Mouse (Mus musculus) midbrain, embryonic 14.5 days (tissue): ENCODE data around the gene Tmem140. TPM values are rescaled to one million over a fixed set of nuclear protein-coding genes. Genes with fewer than 3 reads are reported as not detected.

Experiments
- ATAC-seq: fragments of 200-750 bp; cut with Nextera tagmentation; 2 replicates; pipeline ENCODE4 v1.8.0; 2017; ENCODE audit warnings: moderate number of reproducible peaks, moderate library complexity; ENCODE audit not compliant: low FRiP score, low TSS enrichment
- DNase-seq: peaks from one replicate; pipeline ENCODE4 v3.0.0-alpha.2; 2015
- H3K27ac ChIP-seq: fragments of 300-500 bp; sonication (generic); replicated peaks from 2 replicates; pipeline ENCODE4 v1.5.1; 2014; ENCODE audit warnings: mild to moderate bottlenecking, low read depth, low read length, moderate library complexity
- H3K27me3 ChIP-seq: fragments of 300-500 bp; sonication (generic); 2 replicates; pipeline ENCODE4 v1.6.1; 2014; ENCODE audit warnings: low read length, control low read depth, mixed read lengths; ENCODE audit not compliant: control insufficient read depth, insufficient read depth
- H3K36me3 ChIP-seq: fragments of 300-500 bp; sonication (generic); 2 replicates; pipeline ENCODE4 v1.6.1; 2014; ENCODE audit warnings: low read length, control low read depth; ENCODE audit not compliant: control insufficient read depth, insufficient read depth
- H3K4me1 ChIP-seq: fragments of 300-500 bp; sonication (generic); 2 replicates; pipeline ENCODE4 v1.6.1; 2014; ENCODE audit warnings: mild to moderate bottlenecking, antibody characterized with exemption, low read length, control low read depth; ENCODE audit not compliant: control insufficient read depth, insufficient read depth
- H3K4me2 ChIP-seq: fragments of 300-500 bp; sonication (generic); 2 replicates; pipeline ENCODE4 v1.6.1; 2014; ENCODE audit warnings: mild to moderate bottlenecking, low read length, moderate library complexity
- H3K4me3 ChIP-seq: fragments of 300-500 bp; sonication (generic); replicated peaks from 2 replicates; pipeline ENCODE4 v1.5.1; 2014; ENCODE audit warnings: low read depth, low read length
- H3K9ac ChIP-seq: fragments of 300-500 bp; sonication (generic); replicated peaks from 2 replicates; pipeline ENCODE4 v1.6.1; 2014; ENCODE audit warnings: mild to moderate bottlenecking, low read length, moderate library complexity
- H3K9me3 ChIP-seq: fragments of 300-500 bp; sonication (generic); 2 replicates; pipeline ENCODE4 v1.6.1; 2016; ENCODE audit warnings: low read length, control low read depth, mixed read lengths; ENCODE audit not compliant: control insufficient read depth
- WGBS: fragments of 180-500 bp; shearing (Covaris S2); extraction: QIAGEN DNeasy Blood & Tissue Kit; methylation state at CpG from one replicate; pipeline ENCODE4 v1.1.7; 2014; 5-methylcytosine and 5-hydroxymethylcytosine counted together
- polyA plus RNA-seq: library from polyadenylated mRNA; unstranded; fragments of >200 nt; fragmentation: Nextera tagmentation; extraction: Ambion mirVana; gene quantifications from 2 replicates; pipeline ENCODE4 v1.2.1, GENCODE M21; 2014

Tmem140 gene
- polyA plus RNA-seq, 1 experiment from 2014 or later: 1.1 TPM

GRCm38 (mm10) chr6:34879911-34880475 is 17.0 kb downstream of the Tmem140 start:
- H3K9ac ChIP-seq: no peak overlapping the region
- no peaks in the 10 kb centered on the region for H3K9me3 ChIP-seq
- DNase-seq: peak; percentile 75
- no peaks in the 10 kb centered on the region for H3K27me3 ChIP-seq
- H3K4me1 ChIP-seq: peaks cover 18% of the 10 kb centered on the region
- H3K4me2 ChIP-seq: no peak overlapping the region
- no peak overlapping the region for H3K4me3 ChIP-seq
- WGBS: 57% methylated on average over 6 of the region's 6 CpGs
- peaks cover 33% of the 10 kb centered on the region for H3K36me3 ChIP-seq
- H3K27ac ChIP-seq: no peak overlapping the region
- ATAC-seq: no peak

DNA sequence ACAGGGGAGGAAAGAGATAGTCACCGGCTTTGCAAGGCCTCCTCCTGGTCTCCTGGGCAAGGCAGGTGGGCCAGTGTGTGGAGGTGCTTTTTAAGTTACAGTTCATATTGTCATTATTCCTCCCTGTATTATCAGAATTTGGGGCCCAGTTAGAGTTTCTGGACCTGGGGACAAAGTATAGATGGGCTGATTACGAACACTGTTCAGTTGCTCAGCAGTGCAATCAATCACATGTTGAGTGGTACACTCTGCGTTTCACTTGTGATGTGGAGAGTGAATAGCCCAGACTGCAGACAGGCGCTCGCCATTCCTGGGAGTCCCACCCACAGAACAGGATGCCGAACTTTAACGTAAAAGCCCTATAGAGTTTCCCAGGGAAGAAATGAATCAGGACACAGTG is 21.8 kb downstream of the Tmem140 start:
- Histone ChIP-seq H3K4me2 (no peak overlapping the region), H3K4me3 (no peak overlapping the region), H3K4me1 (peaks cover 16% of the 10 kb centered on the region), H3K27ac (no peak overlapping the region), H3K36me3 (peaks cover 55% of the 10 kb centered on the region), H3K9ac (no peak overlapping the region), H3K9me3 (no peaks in the 10 kb centered on the region), H3K27me3 (no peaks in the 10 kb centered on the region)
- 97% methylated on average over 7 of the region's 7 CpGs for WGBS
- no peak for ATAC-seq
- no peak for DNase-seq

DNA sequence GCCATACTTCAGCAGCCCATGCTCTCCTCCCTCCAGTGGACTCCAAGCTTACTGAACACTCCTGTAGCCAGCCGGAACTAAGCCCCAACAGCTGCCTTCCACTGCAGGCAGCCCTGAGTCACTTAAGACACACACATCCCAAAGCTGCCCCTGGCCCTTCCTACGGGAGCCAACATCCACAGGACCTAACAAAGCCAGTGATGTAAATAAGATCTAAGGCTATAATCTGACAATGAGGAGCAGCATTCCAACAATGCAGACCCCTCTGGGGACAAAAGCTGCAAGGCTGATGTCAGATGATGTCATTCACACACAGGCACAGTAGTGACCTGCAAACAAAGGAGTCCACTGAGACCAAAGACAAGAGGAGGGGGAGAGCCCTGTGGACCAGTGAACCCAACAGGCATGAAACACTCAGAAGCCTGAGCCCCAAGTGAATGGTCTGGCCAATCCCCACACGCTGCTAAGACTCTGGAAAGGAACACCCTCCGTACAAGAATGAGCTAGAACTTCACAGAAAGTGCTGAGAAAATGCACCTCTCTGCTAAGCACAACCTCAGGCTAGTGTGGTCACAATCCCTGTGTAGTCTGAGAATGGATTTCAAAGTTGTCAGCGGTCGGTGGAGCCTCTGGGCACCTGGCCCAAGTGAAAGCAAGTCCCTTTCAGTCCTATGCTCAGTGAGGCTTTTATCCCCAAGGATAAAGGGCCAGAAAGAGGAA is 24.3 kb downstream of the Tmem140 start:
- peaks cover 16% of the 10 kb centered on the region for H3K4me1 ChIP-seq
- no peak overlapping the region for H3K4me2 ChIP-seq
- no peak overlapping the region for H3K9ac ChIP-seq
- H3K4me3 ChIP-seq: no peak overlapping the region
- H3K27me3 ChIP-seq: no peaks in the 10 kb centered on the region
- peaks cover 59% of the 10 kb centered on the region for H3K36me3 ChIP-seq
- DNase-seq (peak; percentile 57), ATAC-seq (peak; percentile 63)
- peak overlapping the region; percentile 43 for H3K27ac ChIP-seq
- H3K9me3 ChIP-seq: no peaks in the 10 kb centered on the region
- WGBS: 12% methylated on average over 6 of the region's 6 CpGs

DNA sequence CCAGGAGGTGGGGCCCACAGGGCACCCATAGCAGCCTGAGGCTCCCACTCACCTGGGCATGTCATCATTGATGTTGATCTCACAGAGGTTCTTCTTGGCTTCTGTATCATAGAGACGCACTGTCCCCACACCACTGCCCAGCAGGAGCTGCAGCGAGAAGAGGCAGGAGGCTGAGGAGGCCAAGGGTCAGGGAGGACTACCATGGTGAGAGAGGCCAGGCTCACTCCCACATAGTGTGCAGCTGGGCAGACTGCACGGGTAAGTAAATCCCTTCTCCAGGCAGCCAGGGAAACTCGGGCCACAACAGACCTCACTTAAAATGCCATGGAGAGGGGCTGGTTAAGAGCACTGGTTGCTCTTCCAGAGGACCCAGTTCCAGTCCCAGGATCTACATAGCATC is 26.2 kb downstream of the Tmem140 start:
- H3K27me3 ChIP-seq: no peaks in the 10 kb centered on the region
- no peak overlapping the region for H3K4me2 ChIP-seq
- H3K4me1 ChIP-seq: peaks cover 16% of the 10 kb centered on the region
- 24% methylated on average over 4 of the region's 4 CpGs for WGBS
- H3K4me3 ChIP-seq: no peak overlapping the region
- H3K9me3 ChIP-seq: no peaks in the 10 kb centered on the region
- DNase-seq: no peak
- peaks cover 64% of the 10 kb centered on the region for H3K36me3 ChIP-seq
- ATAC-seq: no peak
- no peak overlapping the region for H3K27ac ChIP-seq
- no peak overlapping the region for H3K9ac ChIP-seq

DNA sequence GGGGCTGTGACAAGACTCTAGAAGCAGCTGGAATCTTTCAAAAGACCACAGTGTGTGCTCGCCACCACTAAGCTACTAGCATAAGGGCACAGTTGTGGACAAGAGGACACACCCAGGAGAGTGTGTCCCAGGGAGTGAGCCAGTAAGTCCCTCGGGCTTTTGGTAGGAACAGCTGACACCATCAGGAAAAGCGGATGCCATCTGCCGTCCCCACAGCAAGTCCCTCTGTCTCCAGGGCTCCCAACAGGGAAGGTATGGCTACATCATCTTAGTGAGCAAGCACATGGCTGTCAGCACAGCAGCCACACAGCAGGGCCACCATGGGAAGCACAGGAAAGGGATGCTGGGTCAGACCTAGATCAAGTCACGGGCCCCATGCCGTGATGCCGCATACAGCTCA is 32.6 kb downstream of the Tmem140 start:
- no peaks in the 10 kb centered on the region for H3K27me3 ChIP-seq
- no peaks in the 10 kb centered on the region for H3K9me3 ChIP-seq
- ATAC-seq (no peak), DNase-seq (no peak)
- no peak overlapping the region for H3K4me2 ChIP-seq
- no peak overlapping the region for H3K9ac ChIP-seq
- 88% methylated on average over 7 of the region's 7 CpGs for WGBS
- H3K4me1 ChIP-seq: no peaks in the 10 kb centered on the region
- peaks cover 77% of the 10 kb centered on the region for H3K36me3 ChIP-seq
- no peak overlapping the region for H3K27ac ChIP-seq
- H3K4me3 ChIP-seq: no peak overlapping the region

DNA sequence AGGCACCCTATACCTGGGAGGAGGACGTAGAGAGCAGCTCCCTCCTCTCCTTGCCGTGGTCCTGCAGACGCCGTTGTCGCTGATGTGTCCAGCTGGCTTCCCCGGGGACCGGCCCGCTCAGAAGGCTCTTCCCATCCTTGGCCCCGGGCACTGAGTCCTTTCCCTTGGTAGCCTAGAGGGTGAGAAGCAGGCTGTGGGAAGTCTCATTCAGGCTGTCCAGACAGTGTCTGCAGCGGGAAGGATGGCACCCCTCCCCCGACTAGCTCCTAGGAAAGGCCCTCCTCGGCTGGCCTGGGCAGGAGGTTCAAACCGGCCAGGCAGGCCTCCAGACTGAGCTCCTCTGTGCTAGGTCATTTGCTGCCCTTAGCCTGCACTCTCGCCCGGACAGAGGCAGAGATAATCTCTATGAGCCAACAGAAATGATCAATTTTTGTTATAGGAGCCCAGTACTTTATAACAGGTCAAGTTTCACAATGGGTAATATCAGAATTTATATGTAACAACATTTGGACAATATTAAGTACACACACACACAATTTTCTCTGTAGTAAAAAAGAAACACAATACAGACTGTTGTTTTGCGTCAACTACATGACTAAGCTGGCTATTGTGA is 33.3 kb downstream of the Tmem140 start:
- H3K4me3 ChIP-seq: no peak overlapping the region
- DNase-seq: no peak
- ATAC-seq: no peak
- H3K4me1 ChIP-seq: no peaks in the 10 kb centered on the region
- H3K27me3 ChIP-seq: no peaks in the 10 kb centered on the region
- H3K9ac ChIP-seq: no peak overlapping the region
- H3K9me3 ChIP-seq: no peaks in the 10 kb centered on the region
- WGBS: 50% methylated on average over 16 of the region's 16 CpGs
- no peak overlapping the region for H3K4me2 ChIP-seq
- no peak overlapping the region for H3K27ac ChIP-seq
- H3K36me3 ChIP-seq: peaks cover 77% of the 10 kb centered on the region

DNA sequence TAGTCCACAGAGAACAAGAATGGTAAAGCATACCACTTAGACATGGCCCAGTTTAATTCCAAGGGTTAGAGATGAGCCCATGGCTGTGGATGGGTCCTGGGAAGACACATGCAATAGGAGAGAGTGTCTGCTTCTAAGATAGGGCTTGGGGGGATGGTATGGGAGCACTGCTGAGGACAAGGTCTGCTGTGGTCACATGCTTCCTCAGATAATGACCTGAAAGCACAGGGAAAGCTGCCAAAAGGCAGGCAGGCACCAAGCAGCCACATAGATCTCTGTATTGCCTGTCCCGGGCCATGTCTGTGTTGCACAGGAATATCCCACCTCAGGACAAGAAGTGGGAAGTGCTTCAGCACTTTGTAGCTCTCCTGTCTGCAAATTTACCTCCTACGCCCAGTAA is 36.2 kb downstream of the Tmem140 start:
- H3K27ac ChIP-seq: no peak overlapping the region
- H3K4me1 ChIP-seq: no peaks in the 10 kb centered on the region
- no peaks in the 10 kb centered on the region for H3K9me3 ChIP-seq
- WGBS: 91% methylated on average over 2 of the region's 2 CpGs
- no peak for DNase-seq
- peaks cover 67% of the 10 kb centered on the region for H3K36me3 ChIP-seq
- H3K27me3 ChIP-seq: no peaks in the 10 kb centered on the region
- H3K4me2 ChIP-seq: no peak overlapping the region
- no peak overlapping the region for H3K9ac ChIP-seq
- no peak overlapping the region for H3K4me3 ChIP-seq
- ATAC-seq: no peak

DNA sequence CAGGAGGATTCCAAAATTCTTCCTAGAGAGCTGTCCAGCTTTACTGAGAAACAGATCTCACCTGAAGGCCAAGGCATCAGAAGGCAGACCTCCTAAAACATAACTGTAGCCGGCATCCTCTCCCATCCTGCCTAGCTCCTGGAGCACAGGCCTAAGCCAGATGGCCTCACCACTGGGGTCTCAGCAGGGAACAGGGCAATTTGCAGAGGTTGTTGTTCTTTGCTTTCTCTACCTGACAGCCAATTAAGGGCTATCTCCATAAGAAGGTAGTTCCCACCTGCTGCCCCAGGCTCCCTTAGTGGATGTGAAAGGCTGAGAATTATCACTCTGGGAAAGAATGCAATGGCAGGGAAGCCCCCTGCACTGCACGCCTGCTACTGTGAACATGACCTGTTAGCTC is 38.0 kb downstream of the Tmem140 start:
- Histone ChIP-seq H3K9ac (no peak overlapping the region), H3K4me2 (no peak overlapping the region), H3K9me3 (no peaks in the 10 kb centered on the region), H3K27ac (no peak overlapping the region), H3K27me3 (no peaks in the 10 kb centered on the region), H3K36me3 (peaks cover 69% of the 10 kb centered on the region), H3K4me1 (no peaks in the 10 kb centered on the region), H3K4me3 (no peak overlapping the region)
- 75% methylated on average over 2 of the region's 2 CpGs for WGBS
- DNase-seq (no peak), ATAC-seq (no peak)
